Mouse (Mus musculus) liver, postnatal 0 days (tissue): ENCODE results near the gene Filip1l. TPM values are rescaled to one million over a fixed set of nuclear protein-coding genes. Genes with fewer than 3 reads are reported as not detected.

Source experiments
- ATAC-seq: fragments of 200-750 bp; cut with Nextera tagmentation; 2 replicates; pipeline ENCODE4 v1.8.0; 2017; ENCODE audit warnings: mild to moderate bottlenecking, moderate library complexity
- DNase-seq: peaks from one replicate; pipeline ENCODE4 v3.0.0-alpha.2; 2016
- H3K27ac ChIP-seq: fragments of 300-500 bp; sonication (generic); 2 replicates; pipeline ENCODE4 v1.5.1; 2014; ENCODE audit warnings: antibody characterized with exemption, moderate library complexity, mild to moderate bottlenecking, low read depth
- H3K27me3 ChIP-seq: fragments of 300-500 bp; sonication (generic); 2 replicates; pipeline ENCODE4 v1.6.1; 2014; ENCODE audit warnings: low read length, control low read depth, mixed read lengths; ENCODE audit not compliant: insufficient read depth
- H3K36me3 ChIP-seq: fragments of 300-500 bp; sonication (generic); replicated peaks from 2 replicates; pipeline ENCODE4 v1.6.1; 2014; ENCODE audit warnings: mild to moderate bottlenecking, control low read depth, low read length, moderate library complexity, mixed read lengths; ENCODE audit not compliant: insufficient read depth
- H3K4me1 ChIP-seq: fragments of 300-500 bp; sonication (generic); 2 replicates; pipeline ENCODE4 v1.6.1; 2014; ENCODE audit warnings: antibody characterized with exemption, mild to moderate bottlenecking, control low read depth; ENCODE audit not compliant: insufficient read depth
- H3K4me2 ChIP-seq: fragments of 300-500 bp; sonication (generic); 2 replicates; pipeline ENCODE4 v1.6.1; 2014; ENCODE audit warnings: low read depth, mild to moderate bottlenecking, low read length, moderate library complexity, mixed read lengths
- H3K4me3 ChIP-seq: fragments of 300-500 bp; sonication (generic); 2 replicates; pipeline ENCODE4 v1.5.1; 2014; ENCODE audit warnings: low read depth, low read length
- H3K9ac ChIP-seq: fragments of 300-500 bp; sonication (generic); replicated peaks from 2 replicates; pipeline ENCODE4 v1.6.1; 2014; ENCODE audit warnings: mild to moderate bottlenecking, moderate library complexity
- H3K9me3 ChIP-seq: fragments of 300-500 bp; sonication (generic); 2 replicates; pipeline ENCODE4 v1.6.1; 2016; ENCODE audit warnings: mild to moderate bottlenecking, control low read depth, low read length, mixed read lengths
- CTCF ChIP-seq: sonication (generic); IDR thresholded peaks from 2 replicates; pipeline ENCODE4 v1.5.1; 2016; ENCODE audit warnings: antibody characterized with exemption, low read depth
- EP300 ChIP-seq: IDR thresholded peaks from 2 replicates; pipeline ENCODE4 v1.6.1; 2016; ENCODE audit warnings: antibody characterized with exemption, low read depth, mild to moderate bottlenecking
- WGBS: fragments of 180-500 bp; shearing (Covaris S2); extraction: QIAGEN DNeasy Blood & Tissue Kit; methylation state at CpG from one replicate; pipeline ENCODE4 v1.1.7; 2014; ENCODE audit not compliant: insufficient replicate concordance; 5-methylcytosine and 5-hydroxymethylcytosine counted together
- polyA plus RNA-seq: library from polyadenylated mRNA; unstranded; fragments of >200 nt; fragmentation: Nextera tagmentation; extraction: Ambion mirVana; gene quantifications from 2 replicates; pipeline ENCODE4 v1.2.1, GENCODE M21; 2015

Filip1l gene
- polyA plus RNA-seq, 1 experiment from 2014 or later: 6.2 TPM

GRCm38 (mm10) chr16:57549061-57550037 lies 196.5 kb downstream of the Filip1l start:
- peak; percentile 69 for DNase-seq
- WGBS: under 1% methylated on average over 48 of the region's 64 CpGs
- H3K36me3 ChIP-seq: no peaks in the 10 kb centered on the region

DNA sequence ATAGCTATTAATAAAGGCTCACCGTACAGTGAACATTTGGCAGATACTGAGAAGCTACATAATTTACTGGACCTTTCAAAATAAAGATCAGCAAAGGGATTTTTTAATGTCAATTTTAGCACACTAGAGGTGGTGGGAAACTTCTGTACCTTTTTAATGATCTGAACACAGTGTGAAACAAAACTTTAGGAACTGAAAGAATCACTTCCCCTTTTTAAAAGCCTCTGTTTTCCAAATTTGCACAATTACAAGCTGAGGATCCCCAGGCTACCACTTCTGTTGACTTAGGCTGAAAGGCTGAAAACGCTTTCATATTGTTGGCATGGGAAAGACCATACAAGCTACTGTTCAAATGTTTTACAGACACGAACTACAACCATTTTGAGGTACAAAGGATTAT lies 197.2 kb downstream of the Filip1l start:
- H3K9ac ChIP-seq: peak overlapping the region; percentile 65; the same call in 1 of the 2 replicates
- no peaks in the 10 kb centered on the region for H3K36me3 ChIP-seq
- H3K27me3 ChIP-seq: no peaks in the 10 kb centered on the region
- H3K4me3 ChIP-seq: peak overlapping the region; percentile 53
- no peaks in the 10 kb centered on the region for H3K9me3 ChIP-seq
- H3K27ac ChIP-seq: peak overlapping the region; percentile 31; the same call in 1 of the 2 replicates
- H3K4me2 ChIP-seq: peak overlapping the region; percentile 71
- WGBS: 30% methylated on average over 3 of the region's 3 CpGs
- DNase-seq (no peak), ATAC-seq (no peak)
- 0 out of 2 replicates have a peak, but pooled peaks have one; percentile 7 for TF ChIP-seq EP300
- TF ChIP-seq CTCF: no peak
- H3K4me1 ChIP-seq: 0 out of 2 replicates have a peak, but pooled peaks cover 5% of the 10 kb centered on the region

More at GRCm38 (mm10) chr16:57549061-57550037, 196.5 kb downstream of the Filip1l start:
- TF ChIP-seq CTCF (no peak), EP300 (no peak)
- Histone ChIP-seq H3K9ac (peak overlapping the region; percentile 65), H3K27ac (peak overlapping the region; percentile 66), H3K4me2 (peak overlapping the region; percentile 71), H3K9me3 (no peaks in the 10 kb centered on the region), H3K4me3 (peak overlapping the region; percentile 53), H3K27me3 (no peaks in the 10 kb centered on the region), H3K4me1 (0 out of 2 replicates have a peak, but pooled peaks cover 5% of the 10 kb centered on the region)
- peak; percentile 78 for ATAC-seq

GRCm38 (mm10) chr16:57550817-57551216 lies 197.9 kb downstream of the Filip1l start:
- no peak overlapping the region for H3K27ac ChIP-seq
- no peak for TF ChIP-seq CTCF
- no peak for TF ChIP-seq EP300
- no peaks in the 10 kb centered on the region for H3K36me3 ChIP-seq
- H3K4me2 ChIP-seq: peak overlapping the region; percentile 33
- 46% methylated on average over 2 of the region's 2 CpGs for WGBS
- ATAC-seq: no peak
- 0 out of 2 replicates have a peak, but pooled peaks cover 2% of the 10 kb centered on the region for H3K4me1 ChIP-seq
- H3K4me3 ChIP-seq: peak overlapping the region; percentile 19
- DNase-seq: no peak
- no peaks in the 10 kb centered on the region for H3K9me3 ChIP-seq
- no peak overlapping the region for H3K9ac ChIP-seq
- no peaks in the 10 kb centered on the region for H3K27me3 ChIP-seq

DNA sequence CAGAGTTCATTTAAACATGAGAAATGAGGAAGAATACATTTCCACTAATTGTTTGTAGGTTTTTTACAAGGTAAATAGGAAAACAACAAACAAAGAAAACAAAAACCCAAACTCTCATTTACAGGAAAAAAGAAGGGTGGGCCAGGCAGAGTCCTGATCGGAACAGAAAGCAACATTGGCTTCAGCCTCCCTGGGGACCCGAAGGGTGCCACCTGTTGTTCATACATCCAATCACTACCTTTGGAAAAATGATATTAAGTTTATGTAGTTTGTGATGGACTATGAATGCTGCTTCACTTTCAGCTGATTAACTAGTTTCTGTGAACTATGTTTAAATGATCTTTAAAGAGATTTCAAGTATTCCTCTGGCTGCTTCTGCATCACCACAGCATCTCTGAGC lies 198.7 kb downstream of the Filip1l start:
- ATAC-seq: no peak
- no peaks in the 10 kb centered on the region for H3K9me3 ChIP-seq
- peak overlapping the region; percentile 33 for H3K4me2 ChIP-seq
- 0 out of 2 replicates have a peak overlapping the region, but pooled peaks have one; percentile 16 for H3K9ac ChIP-seq
- WGBS: 69% methylated on average over 2 of the region's 2 CpGs
- no peaks in the 10 kb centered on the region for H3K36me3 ChIP-seq
- H3K4me1 ChIP-seq: 0 out of 2 replicates have a peak, but pooled peaks cover 2% of the 10 kb centered on the region
- no peak overlapping the region for H3K27ac ChIP-seq
- no peak overlapping the region for H3K4me3 ChIP-seq
- H3K27me3 ChIP-seq: no peaks in the 10 kb centered on the region
- no peak for DNase-seq
- TF ChIP-seq CTCF (0 out of 2 replicates have a peak, but pooled peaks have one; percentile 23), EP300 (no peak)

GRCm38 (mm10) chr16:57552709-57553108 lies 199.8 kb downstream of the Filip1l start:
- Histone ChIP-seq H3K4me3 (no peak overlapping the region), H3K9me3 (no peaks in the 10 kb centered on the region), H3K4me2 (no peak overlapping the region), H3K27me3 (no peaks in the 10 kb centered on the region), H3K4me1 (0 out of 2 replicates have a peak, but pooled peaks cover 2% of the 10 kb centered on the region), H3K9ac (no peak overlapping the region), H3K36me3 (no peaks in the 10 kb centered on the region), H3K27ac (no peak overlapping the region)
- ATAC-seq (no peak), DNase-seq (no peak)
- 77% methylated on average over 5 of the region's 5 CpGs for WGBS
- TF ChIP-seq EP300 (no peak), CTCF (no peak)

DNA sequence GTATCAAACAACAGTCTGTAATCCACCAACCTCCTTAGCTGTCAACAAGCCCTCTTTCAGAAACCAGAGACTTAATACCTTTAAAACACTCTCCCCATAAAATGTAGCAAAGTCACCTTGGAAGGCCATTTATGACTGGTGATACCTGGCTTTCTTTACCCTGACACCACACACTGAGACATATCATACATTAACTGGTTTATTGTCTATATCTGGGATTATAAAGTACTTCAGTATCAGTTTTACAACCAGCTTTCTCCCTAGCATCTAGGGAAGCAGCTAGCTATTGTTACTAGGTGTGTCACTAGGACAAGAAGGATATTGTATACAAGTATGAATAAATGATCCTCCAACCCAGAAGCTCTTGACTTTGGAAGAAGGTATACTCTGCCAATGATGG lies 200.3 kb downstream of the Filip1l start:
- Histone ChIP-seq H3K4me1 (no peaks in the 10 kb centered on the region), H3K27me3 (no peaks in the 10 kb centered on the region), H3K4me3 (no peak overlapping the region), H3K36me3 (no peaks in the 10 kb centered on the region), H3K27ac (no peak overlapping the region), H3K9ac (no peak overlapping the region), H3K9me3 (no peaks in the 10 kb centered on the region), H3K4me2 (no peak overlapping the region)
- ATAC-seq (no peak), DNase-seq (no peak)
- no peak for TF ChIP-seq EP300
- no peak for TF ChIP-seq CTCF
